Mouse (Mus musculus) gastrocnemius, postnatal 10 days (tissue): ENCODE data around the gene Rab11a. TPM values are rescaled to one million over a fixed set of nuclear protein-coding genes. Genes with fewer than 3 reads are reported as not detected.

ENCODE experiments used
- DNase-seq: peaks from one replicate; pipeline ENCODE4 v3.0.0; 2021; ENCODE audit warnings: mixed read lengths
- long read RNA-seq, 2 experiments: library from polyadenylated mRNA; stranded (forward); transcript quantifications; one replicate each; pipeline ENCODE4 v2.0.0; 2021
- total RNA-seq, 2 experiments: library from RNA; stranded (reverse); gene quantifications; 2 replicates each; pipeline ENCODE4 v1.2.3; 2021

Gene Rab11a
- 100 to 1,000 TPM; 137 to 142 TPM for total RNA-seq
- long read RNA-seq, experiment 1, transcript Rab11a-208 (5 exons, 2,336 nt): major isoform, 67 of 72 reads
- long read RNA-seq, experiment 1, partial matches to known transcripts: 1 of 72 reads
- long read RNA-seq, experiment 1, other reads (novel, unspliced or antisense): 4 of 72 reads
- long read RNA-seq, experiment 2, transcript Rab11a-208 (5 exons, 2,336 nt): major isoform, 54 of 60 reads
- long read RNA-seq, experiment 2, partial matches to known transcripts: 1 of 60 reads
- long read RNA-seq, experiment 2, other reads (novel, unspliced or antisense): 3 of 60 reads

DNA sequence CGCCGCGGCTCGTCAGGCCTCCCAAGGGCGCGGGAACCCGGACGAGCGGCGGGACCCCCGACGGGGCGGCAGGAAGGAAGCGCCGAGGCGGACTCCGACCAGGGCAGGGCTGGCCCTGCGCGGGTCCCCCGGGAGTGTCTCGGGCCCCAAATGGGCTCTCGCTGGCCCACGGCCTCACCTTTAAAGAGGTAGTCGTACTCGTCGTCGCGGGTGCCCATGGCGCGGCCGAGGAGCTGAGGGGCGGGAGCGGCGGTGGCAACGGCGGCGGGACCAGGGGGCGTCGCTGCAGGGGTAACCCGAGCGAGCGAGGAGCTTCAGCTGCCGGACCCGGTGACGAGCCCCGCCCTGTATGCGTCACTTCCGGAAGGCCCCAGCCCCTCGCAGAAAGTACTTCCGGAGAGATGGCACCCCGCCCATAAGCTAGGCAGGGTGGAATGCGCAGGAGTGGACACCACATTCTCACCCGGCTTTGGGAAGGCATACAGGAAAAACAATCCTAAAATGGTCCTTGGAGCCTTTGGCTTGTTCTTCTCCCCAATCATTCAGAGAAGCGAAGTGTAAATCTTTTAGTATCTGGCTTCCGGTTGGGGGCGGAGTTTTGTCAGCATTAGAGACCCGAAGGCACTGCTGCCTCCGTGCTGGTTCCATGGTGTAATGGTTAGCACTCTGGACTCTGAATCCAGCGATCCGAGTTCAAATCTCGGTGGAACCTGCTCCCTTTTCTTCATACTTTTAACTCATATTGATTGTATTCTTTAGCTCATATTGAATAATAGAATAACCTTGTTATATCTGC lies at the start of gene Rab11a:
Rab11a (minus strand) TSS at position 353 of the 796 bp plus-strand sequence.
- peak; percentile 99 for DNase-seq

GRCm38 (mm10) chr9:64786216-64786905 lies 48.8 kb upstream of the Rab11a start:
- DNase-seq: no peak

- DNase-seq: peak; percentile 68
These were observed 47.3 kb upstream of the Rab11a start for GRCm38 (mm10) chr9:64784841-64785240.

DNA sequence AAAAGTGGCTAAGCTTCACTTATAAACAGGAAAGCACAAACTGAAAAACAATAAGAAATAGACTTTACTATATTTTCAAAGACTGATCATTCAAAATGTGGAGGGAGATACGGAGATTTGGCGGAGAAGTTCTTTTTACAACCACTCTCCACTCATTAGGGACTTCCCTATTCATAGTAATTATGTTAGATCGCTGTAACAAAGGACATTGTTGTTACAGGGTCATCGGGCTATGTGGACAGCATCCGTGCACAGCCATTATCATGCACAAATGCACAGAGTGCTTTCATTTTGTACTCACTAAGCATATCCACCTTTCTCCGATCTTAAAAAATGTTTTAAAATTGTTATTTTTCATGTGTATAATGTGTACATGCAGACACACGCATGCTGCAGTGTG lies 46.0 kb upstream of the Rab11a start:
- DNase-seq: no peak

DNA sequence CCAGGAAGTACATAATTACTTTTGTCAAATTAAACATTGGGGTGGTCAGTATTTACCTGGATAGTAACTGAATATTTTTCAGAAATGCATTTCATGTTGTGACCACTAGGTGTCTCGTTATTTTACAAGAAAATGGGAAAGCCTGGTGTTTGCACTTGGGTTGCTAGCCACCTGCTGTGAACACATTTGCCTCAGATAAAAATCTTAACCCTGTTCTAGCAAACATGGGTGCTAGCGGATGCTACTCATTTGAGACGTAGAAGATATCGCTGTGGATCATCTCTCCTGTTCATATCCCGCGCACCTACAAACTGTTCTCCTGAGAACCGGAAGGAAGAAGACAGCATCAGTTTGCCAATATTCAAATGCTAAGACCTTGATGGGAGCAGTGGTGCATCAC lies 42.1 kb upstream of the Rab11a start:
- no peak for DNase-seq

- DNase-seq: no peak
These were observed 40.6 kb upstream of the Rab11a start for GRCm38 (mm10) chr9:64778151-64778550.

DNA sequence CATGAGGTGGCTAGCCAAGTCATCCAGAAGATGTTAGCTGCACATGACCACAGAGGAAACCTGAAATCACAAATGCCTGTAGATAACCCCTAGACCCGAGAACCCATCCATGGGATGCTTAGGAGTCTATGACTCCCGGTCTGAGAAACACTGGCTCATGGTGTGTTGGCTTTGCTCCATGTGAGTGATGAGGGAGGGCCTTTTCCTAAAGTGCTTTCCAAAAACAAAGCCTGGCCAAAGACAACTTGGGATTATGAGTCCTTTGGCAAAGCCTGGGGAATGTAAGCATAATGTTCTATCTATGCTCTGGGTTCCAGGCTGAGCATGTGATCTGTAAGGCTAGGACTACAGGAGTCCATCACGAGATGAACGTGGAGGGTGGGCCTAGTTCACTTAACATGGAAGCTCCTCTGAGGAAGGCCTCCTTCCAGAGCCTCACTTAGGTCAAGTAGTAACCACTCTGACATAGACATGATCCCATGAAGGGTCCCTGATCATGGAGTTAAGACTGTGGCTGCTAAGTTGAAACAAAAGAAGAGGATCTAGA lies 40.0 kb upstream of the Rab11a start:
- DNase-seq: no peak

GRCm38 (mm10) chr9:64775491-64775890 lies 37.9 kb upstream of the Rab11a start:
- no peak for DNase-seq

DNA sequence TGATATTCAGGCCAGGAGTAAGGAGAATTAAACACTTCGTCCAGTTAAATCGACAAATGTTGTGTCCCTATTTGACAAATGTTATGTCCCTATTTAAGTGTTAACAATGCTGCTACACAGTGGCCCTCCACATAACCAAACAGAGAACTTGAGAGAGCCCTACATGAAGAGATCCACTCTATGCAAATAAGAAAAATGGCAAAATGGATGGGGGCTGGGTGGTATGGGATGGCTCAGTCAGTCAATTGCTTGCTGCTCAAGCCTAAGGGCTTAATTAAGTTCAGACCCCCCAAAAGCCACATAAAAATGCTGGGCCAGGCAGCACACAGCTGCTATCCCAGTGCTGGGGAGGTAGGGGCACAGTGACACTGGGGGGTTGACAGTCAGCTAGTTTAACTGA lies 37.3 kb upstream of the Rab11a start:
- no peak for DNase-seq

DNA sequence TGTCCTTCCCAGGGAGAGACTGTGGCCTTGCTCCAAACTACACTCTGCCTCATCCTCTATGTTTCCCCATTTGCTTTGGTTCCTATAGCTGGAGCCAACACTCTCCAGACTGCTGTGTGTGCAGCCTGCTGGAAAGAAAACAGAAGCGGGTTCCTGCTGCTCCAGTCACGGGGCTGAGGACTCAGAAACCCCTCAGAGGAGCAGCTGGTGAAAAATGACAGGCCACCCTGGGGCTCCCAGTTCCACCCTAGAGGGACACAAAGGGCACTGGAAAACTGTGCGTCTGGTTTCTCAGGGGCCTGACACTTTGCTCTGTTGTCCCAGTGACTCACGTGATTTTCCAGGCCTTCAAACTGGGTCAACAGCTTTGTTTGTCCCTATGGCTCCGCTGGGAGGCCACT lies 36.9 kb upstream of the Rab11a start:
- no peak for DNase-seq

GRCm38 (mm10) chr9:64773936-64774335 lies 36.4 kb upstream of the Rab11a start:
- DNase-seq: no peak

DNA sequence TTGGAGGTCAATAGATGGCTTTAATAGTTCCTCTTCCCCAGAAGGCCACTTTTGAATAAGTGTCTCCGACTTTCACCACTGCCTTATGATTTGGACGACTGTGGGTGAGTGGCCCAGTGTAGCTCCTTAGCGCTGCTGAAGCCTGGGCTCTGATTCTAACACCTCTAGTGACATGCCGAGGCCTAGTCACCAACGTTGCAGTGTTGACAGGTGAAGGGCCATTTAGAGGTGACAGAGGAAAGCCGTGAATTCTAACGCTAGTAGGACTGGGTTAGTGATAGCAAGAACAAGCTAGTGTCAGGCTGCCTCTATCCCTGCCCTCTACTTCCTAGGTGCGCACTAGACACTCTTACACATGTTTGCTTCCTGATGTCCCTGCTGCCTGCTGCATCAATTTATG lies 35.7 kb upstream of the Rab11a start:
- no peak for DNase-seq

GRCm38 (mm10) chr9:64771236-64771635 lies 33.7 kb upstream of the Rab11a start:
- DNase-seq: peak; percentile 42

DNA sequence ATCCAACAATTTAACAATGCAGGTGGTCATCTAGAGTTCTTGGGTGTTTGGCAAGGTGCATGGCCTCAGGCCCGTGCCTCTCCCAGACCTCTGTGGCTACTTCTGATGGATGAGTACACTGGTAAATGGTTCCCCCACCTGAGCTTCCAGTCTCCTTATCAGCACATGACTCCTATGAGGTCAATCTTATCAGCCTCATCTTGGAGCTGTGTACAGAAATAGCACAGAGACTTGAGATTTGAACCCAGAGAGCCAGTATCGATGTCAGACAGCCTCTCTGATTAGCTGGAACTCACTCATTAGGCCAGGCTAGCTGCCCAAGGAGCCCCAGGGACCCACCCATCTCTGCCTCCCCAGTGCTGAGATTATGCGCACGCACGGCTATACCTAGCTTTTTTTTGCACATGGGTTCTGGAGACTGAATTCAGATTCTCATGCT lies 32.9 kb upstream of the Rab11a start:
- DNase-seq: no peak

GRCm38 (mm10) chr9:64769911-64770310 lies 32.4 kb upstream of the Rab11a start:
- DNase-seq: no peak

- peak; percentile 52 for DNase-seq
These were observed 31.6 kb upstream of the Rab11a start for GRCm38 (mm10) chr9:64769066-64769695.

DNA sequence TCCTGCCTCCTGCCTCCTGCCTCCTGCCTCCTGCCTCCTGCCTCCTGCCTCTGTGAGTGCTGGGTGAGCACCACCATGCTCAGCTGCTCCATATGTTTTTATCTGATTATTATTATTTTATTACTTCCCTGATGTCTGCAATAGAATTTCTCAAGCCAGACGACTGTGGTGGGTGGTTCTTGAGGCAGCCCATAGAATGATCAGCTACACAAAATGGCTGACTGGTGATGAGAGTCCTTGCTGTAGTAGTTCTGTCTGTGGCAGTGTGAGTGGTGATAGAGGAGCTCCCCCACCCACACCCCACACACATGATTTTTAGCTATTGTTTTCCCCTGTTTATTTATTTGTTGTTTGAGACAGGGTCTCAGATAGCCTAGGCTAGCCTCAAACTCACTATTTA lies 30.2 kb upstream of the Rab11a start:
- DNase-seq: no peak

DNA sequence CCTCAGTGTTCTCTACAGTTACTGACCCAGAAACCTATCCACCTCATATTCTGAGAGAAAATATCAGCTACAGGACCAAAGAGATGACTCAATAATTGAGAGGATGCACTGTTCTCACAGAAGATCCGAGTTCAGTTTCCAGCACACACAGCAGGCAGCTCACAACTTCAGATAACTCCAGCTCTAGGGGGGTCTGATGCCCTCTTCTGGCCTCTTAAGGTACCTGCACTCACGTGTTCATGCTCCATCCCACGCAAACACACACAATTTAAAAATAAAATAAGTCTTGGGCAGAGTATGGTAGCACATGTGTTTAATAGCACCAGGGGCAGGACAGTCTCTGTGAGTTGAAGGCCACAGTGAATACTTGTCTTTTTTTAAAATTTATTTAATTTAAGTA lies 28.6 kb upstream of the Rab11a start:
- DNase-seq: no peak

DNA sequence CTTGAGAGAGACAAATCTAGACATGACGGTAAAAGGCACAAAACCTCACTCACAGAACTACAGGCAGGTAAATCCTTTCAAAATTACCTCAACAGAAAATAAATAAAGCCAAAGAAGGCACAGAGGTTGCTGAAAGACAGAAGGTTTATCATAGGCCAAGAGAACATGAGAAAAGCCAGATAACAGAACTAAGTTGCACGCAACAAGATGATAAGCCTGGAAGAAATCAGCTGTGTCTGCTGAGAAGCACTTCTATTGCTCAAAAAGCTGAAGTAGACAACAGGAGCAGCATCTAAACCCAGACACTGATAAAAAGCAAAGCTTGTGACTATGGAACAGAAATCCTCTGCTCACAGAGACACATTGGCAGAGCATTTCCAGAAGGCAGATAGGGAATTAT lies 27.3 kb upstream of the Rab11a start:
- no peak for DNase-seq

DNA sequence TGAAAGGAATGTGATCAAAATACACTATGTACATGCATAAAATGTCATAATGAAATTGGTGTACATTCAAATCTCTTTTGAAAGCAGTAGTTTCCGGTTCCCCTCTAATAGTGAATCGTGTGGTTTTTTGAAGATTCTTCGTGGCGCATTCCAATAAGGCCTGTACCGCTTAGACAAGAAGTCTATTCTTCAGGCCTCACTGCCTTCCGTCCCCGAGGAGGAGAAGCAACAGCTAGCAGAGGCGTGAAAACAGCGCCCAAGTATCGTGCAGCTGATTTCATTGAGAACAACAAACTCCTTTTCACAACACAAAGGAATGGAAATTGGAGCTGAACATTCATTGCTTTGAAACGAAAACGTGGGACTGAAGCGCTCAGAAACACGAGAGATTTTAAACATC lies 20.5 kb upstream of the Rab11a start:
- DNase-seq: no peak

DNA sequence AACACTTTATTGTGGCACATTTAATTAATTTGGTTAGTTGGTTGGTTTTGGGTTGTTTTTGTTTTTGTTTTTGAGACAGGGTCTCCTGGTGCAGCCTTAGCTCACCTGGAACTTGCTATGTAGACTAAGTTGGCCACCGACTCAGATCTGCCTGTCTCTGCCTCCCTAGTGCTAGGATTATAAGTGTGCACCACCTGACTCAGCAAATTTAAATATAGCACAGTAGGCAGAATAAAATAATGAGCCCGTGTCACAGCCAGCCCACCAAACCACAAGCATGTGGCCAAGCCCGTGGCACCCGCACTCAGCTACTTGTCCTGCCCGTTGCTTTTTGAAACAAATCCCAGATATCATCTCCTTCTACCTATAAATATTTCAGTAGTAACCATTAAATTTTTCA lies 15.0 kb upstream of the Rab11a start:
- DNase-seq: no peak

DNA sequence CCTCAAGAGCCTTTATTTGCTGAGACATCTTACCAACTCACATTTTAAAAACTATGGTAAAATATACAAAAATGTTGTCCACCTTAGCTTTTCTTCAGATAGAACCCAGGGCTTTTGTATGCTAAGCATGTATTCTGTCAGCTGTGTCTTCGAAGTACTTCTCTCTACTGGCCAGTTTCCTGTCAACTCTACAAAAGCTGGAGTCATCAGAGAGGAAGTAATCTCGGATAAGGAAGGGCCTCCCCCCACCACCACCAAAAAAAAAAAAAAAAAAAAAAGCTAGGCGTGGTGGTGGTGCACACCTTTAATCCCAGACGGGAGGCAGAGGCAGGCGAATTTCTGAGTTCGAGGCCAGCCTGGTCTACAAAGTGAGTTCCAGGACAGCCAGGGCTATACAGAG lies 11.8 kb upstream of the Rab11a start:
- no peak for DNase-seq
